Comparison of ENCODE assay signal across 23 mouse cellular contexts in the genomic region with DNA sequence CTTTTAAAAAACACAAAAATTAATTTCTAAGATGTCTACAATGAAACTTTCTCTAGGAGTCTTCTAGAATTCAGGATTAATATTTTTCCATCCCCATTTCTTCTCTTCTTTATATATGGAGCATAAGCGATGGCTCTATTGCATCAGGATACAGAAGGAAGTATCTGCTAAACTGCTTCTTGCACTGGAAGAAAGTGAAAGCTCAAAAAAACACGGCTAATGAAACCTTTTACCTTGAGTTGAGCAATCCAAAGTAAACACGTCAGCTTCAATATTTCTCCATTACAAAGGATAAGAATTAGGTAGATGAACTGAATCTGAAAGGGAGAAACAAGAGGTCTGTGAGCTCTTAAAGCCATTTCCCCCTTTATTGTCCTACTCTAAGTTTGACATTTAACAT.
"Had no signal": no experiment of that assay in that cellular context is flagged by ENCODE, and none has a peak within 500 bp of the region (broad histone marks: within the 10 kb centered on the region; RNA-seq: fewer than 3 reads in every experiment).

No protein-coding gene starts in this region.

- H3K36me3 ChIP-seq: intestine, embryonic 15.5 days had no signal

- H3K9ac ChIP-seq: intestine, embryonic 15.5 days; kidney, embryonic 15.5 days; limb, embryonic 13.5 days; liver, embryonic 14.5 days; liver, postnatal 0 days; lung, embryonic 15.5 days; midbrain, embryonic 13.5 days; neural tube, embryonic 13.5 days had no signal

- H3K4me3 ChIP-seq: intestine, embryonic 15.5 days; kidney, embryonic 15.5 days; limb, embryonic 10.5 days; limb, embryonic 13.5 days; lung, embryonic 15.5 days; megakaryocyte, embryonic 14.5 days; midbrain, embryonic 10.5 days; midbrain, embryonic 13.5 days; myocyte; neural tube, embryonic 13.5 days had no signal

- H3K4me1 ChIP-seq: intestine, embryonic 15.5 days; kidney, embryonic 15.5 days; limb, embryonic 10.5 days; limb, embryonic 13.5 days; lung, embryonic 15.5 days; midbrain, embryonic 10.5 days; midbrain, embryonic 13.5 days; neural tube, embryonic 13.5 days had no signal

- H3K9me3 ChIP-seq: intestine, embryonic 15.5 days; kidney, embryonic 15.5 days; limb, embryonic 10.5 days; limb, embryonic 13.5 days; lung, embryonic 15.5 days; megakaryocyte, embryonic 14.5 days; midbrain, embryonic 10.5 days; midbrain, embryonic 13.5 days; neural tube, embryonic 13.5 days had no signal

- DNase-seq: kidney, adult 11 months; kidney, adult 8-10 months; kidney, postnatal 10 days; kidney, postnatal 36 days; layer of hippocampus, postnatal 36 days; liver; liver, postnatal 0 days; retina, postnatal 1 day; thymus, adult 18-20 months; thymus, postnatal 36 days had no signal

- H3K27ac ChIP-seq: intestine, embryonic 15.5 days; kidney, embryonic 15.5 days; limb, embryonic 10.5 days; limb, embryonic 13.5 days; liver, embryonic 14.5 days; lung, embryonic 15.5 days; macrophage; midbrain, embryonic 10.5 days; midbrain, embryonic 13.5 days; neural tube, embryonic 13.5 days had no signal

- ATAC-seq: intestine, embryonic 15.5 days; liver, postnatal 0 days; midbrain, embryonic 13.5 days; midbrain, embryonic 16.5 days had no signal

- H3K27me3 ChIP-seq: intestine, embryonic 15.5 days; kidney, embryonic 15.5 days; limb, embryonic 13.5 days; lung, embryonic 15.5 days; megakaryocyte, embryonic 14.5 days; midbrain, embryonic 13.5 days; neural tube, embryonic 13.5 days had no signal

- H3K4me2 ChIP-seq: intestine, embryonic 15.5 days; kidney, embryonic 15.5 days; limb, embryonic 13.5 days; lung, embryonic 15.5 days; midbrain, embryonic 13.5 days; neural tube, embryonic 13.5 days had no signal
